In the genomic region with DNA sequence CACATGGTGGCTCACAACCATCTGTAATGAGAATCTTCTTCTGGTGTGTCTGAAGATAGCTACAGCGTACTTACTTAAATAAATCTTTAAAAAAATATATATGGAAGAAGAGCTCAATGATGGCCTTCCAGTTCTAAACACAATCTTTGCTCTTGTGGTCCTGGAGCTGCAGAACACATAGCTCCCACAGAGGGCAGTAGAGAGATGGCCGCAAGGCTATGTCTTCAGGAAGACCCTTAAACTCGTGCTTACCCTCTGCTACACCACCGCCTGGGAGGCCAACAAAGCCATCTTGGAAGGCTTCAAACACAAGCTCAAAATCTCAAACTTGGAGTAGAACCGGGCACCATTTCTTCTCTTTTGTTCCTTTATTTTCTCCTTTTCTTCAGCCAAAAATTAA, we compare ENCODE assay signal across 10 mouse cellular contexts. TPM values are rescaled to one million over a fixed set of nuclear protein-coding genes. Genes with fewer than 3 reads are reported as not detected.
A peak's percentile ranks its signal among the peaks of the same experiment; 100 is the strongest.
DNase-seq lines count a peak whose midpoint lies in the region; ATAC-seq and TF ChIP-seq lines count a peak whose summit lies in the region.
"Had no signal": no experiment of that assay in that cellular context is flagged by ENCODE, and none has a peak within 500 bp of the region (broad histone marks: within the 10 kb centered on the region; RNA-seq: fewer than 3 reads in every experiment).

No protein-coding gene starts in this region.

- peak; percentile 26; the same call in 1 of the 2 replicates for TF ChIP-seq CTCF in forebrain, postnatal 0 days (IDR thresholded peaks at IDR 0.05; ENCODE audit: low read depth)
- TF ChIP-seq CTCF in lung, adult 2 months (IDR thresholded peaks at IDR 0.05; ENCODE audit: insufficient read depth, low read length) = peak; percentile 69

- H3K4me2 ChIP-seq in forebrain, postnatal 0 days (ENCODE audit: low read depth) = no peak overlapping the region
- H3K4me2 ChIP-seq: heart, embryonic 13.5 days; liver, embryonic 13.5 days had no signal

- H3K9ac ChIP-seq in forebrain, postnatal 0 days = no peak overlapping the region
- H3K9ac ChIP-seq: heart, embryonic 13.5 days; liver, embryonic 13.5 days had no signal

- H3K4me3 ChIP-seq in forebrain, postnatal 0 days (ENCODE audit: low read depth, low read length) = no peak overlapping the region
- no peak overlapping the region for H3K4me3 ChIP-seq in forebrain, embryonic 10.5 days
- H3K4me3 ChIP-seq in lung, adult 2 months (replicated peaks; ENCODE audit: extremely low read depth, low read depth, low read length) = no peak overlapping the region
- H3K4me3 ChIP-seq: heart, embryonic 13.5 days; liver, embryonic 13.5 days had no signal

- no peaks in the 10 kb centered on the region for H3K9me3 ChIP-seq in forebrain, postnatal 0 days (ENCODE audit: low read length)
- no peaks in the 10 kb centered on the region for H3K9me3 ChIP-seq in forebrain, embryonic 10.5 days
- H3K9me3 ChIP-seq: heart, embryonic 13.5 days; liver, embryonic 13.5 days had no signal

- H3K27ac ChIP-seq in forebrain, postnatal 0 days (ENCODE audit: low read depth, low read length) = no peak overlapping the region
- H3K27ac ChIP-seq in forebrain, embryonic 10.5 days = no peak overlapping the region
- H3K27ac ChIP-seq: heart, embryonic 13.5 days; liver, embryonic 13.5 days had no signal

- peaks cover 4% of the 10 kb centered on the region; the same call in 1 of the 2 replicates for H3K27me3 ChIP-seq in forebrain, postnatal 0 days (ENCODE audit: insufficient read depth, low read length)
- peaks cover 15% of the 10 kb centered on the region for H3K27me3 ChIP-seq in forebrain, embryonic 10.5 days (ENCODE audit: poor library complexity, severe bottlenecking)

- no peak for TF ChIP-seq POLR2A in lung, adult 2 months (IDR thresholded peaks at IDR 0.05; ENCODE audit: borderline replicate concordance, extremely low read depth, low read depth, low read length)

- H3K4me1 ChIP-seq in forebrain, postnatal 0 days (ENCODE audit: insufficient read depth) = no peaks in the 10 kb centered on the region
- H3K4me1 ChIP-seq in forebrain, embryonic 10.5 days = no peaks in the 10 kb centered on the region
- H3K4me1 ChIP-seq in lung, adult 2 months (ENCODE audit: control insufficient read depth, insufficient read depth, low read length) = no peaks in the 10 kb centered on the region
- H3K4me1 ChIP-seq: heart, embryonic 13.5 days; liver, embryonic 13.5 days had no signal

- 51% methylated on average over 5 of the region's 5 CpGs for WGBS in forebrain, postnatal 0 days
- 52% methylated on average over 5 of the region's 5 CpGs for WGBS in forebrain, embryonic 10.5 days
- WGBS in lung, adult 2 months = 55% methylated on average over 5 of the region's 5 CpGs

- no peak for ATAC-seq in forebrain, postnatal 0 days

- H3K36me3 ChIP-seq in forebrain, postnatal 0 days (ENCODE audit: insufficient read depth) = no peaks in the 10 kb centered on the region
- H3K36me3 ChIP-seq in forebrain, embryonic 10.5 days (replicated peaks) = no peaks in the 10 kb centered on the region
- H3K36me3 ChIP-seq: heart, embryonic 13.5 days; liver, embryonic 13.5 days had no signal

- DNase-seq in forebrain, postnatal 0 days = no peak
- DNase-seq in forebrain, embryonic 10.5 days (ENCODE audit: extremely low spot score, low spot score) = no peak
- DNase-seq in lung, adult 2 months = no peak
- DNase-seq in lung, postnatal 4 days = no peak
- DNase-seq in embryo, embryonic 10 days (ENCODE audit: low spot score) = peak; percentile 64
- DNase-seq in retina, postnatal 1 day = peak; percentile 48
- DNase-seq in spleen, adult 18-20 months = no peak
- DNase-seq in ovary, adult 18-20 months (ENCODE audit: low spot score) = no peak
- DNase-seq: liver, embryonic 13.5 days had no signal

RNA-seq across cellular contexts. Expression of a gene that starts 6.4 kb away (rescaled TPM):
- total RNA-seq in forebrain, postnatal 0 days (2014; rRNA removed) = 2.7 and 4.4 TPM in 2 replicates
- 1.5 and 2.8 TPM in 2 replicates for polyA plus RNA-seq in forebrain, postnatal 0 days (2015; fragmentation: Nextera tagmentation; extraction: Ambion mirVana)
- 1.7 and 2.0 TPM in 2 replicates for polyA plus RNA-seq in forebrain, embryonic 10.5 days (2016; fragmentation: Nextera tagmentation; extraction: Ambion mirVana)
- 15.7 and 17.2 TPM in 2 replicates for polyA plus RNA-seq in lung, adult 2 months (2012; rRNA removed)

RNA-seq across cellular contexts. Expression of a gene that starts 59.3 kb away (rescaled TPM):
- 43.0 and 47.2 TPM in 2 replicates for total RNA-seq in forebrain, postnatal 0 days (2014; rRNA removed)
- polyA plus RNA-seq in forebrain, postnatal 0 days (2015; fragmentation: Nextera tagmentation; extraction: Ambion mirVana) = 22.0 and 31.4 TPM in 2 replicates
- 39.5 and 41.0 TPM in 2 replicates for polyA plus RNA-seq in forebrain, embryonic 10.5 days (2016; fragmentation: Nextera tagmentation; extraction: Ambion mirVana)
- polyA plus RNA-seq in lung, adult 2 months (2012; rRNA removed) = 10.6 and 15.2 TPM in 2 replicates

Comparison
In these comparisons a context has a peak if more than half of its experiments do, and no peak if none do; other contexts are left out.
1. DNase-seq: peak in embryo, embryonic 10 days (single experiment) and retina, postnatal 1 day (single experiment); none in forebrain, postnatal 0 days (single experiment), forebrain, embryonic 10.5 days (single experiment), lung, adult 2 months (single experiment), lung, postnatal 4 days (0 of 2), spleen, adult 18-20 months (0 of 2) and ovary, adult 18-20 months (single experiment).